Mouse (Mus musculus): ENCODE results near the gene Gpsm2. TPM values are rescaled to one million over a fixed set of nuclear protein-coding genes. Genes with fewer than 3 reads are reported as not detected.

The Gpsm2 gene
- polyA plus RNA-seq, 1 experiment, result 7.0 TPM

- TF ChIP-seq GATA1 (IDR thresholded peaks at IDR 0.05; ENCODE audit: low read length), result no peak
Measured at GRCm38 (mm10) chr3:108699786-108700185, 22.3 kb downstream of the Gpsm2 start.

GRCm38 (mm10) chr3:108698662-108699061 is 23.4 kb downstream of the Gpsm2 start:
- TF ChIP-seq GATA1 (IDR thresholded peaks at IDR 0.05; ENCODE audit: low read length), result no peak

- no peak for TF ChIP-seq GATA1 (IDR thresholded peaks at IDR 0.05; ENCODE audit: low read length)
Measured at GRCm38 (mm10) chr3:108694321-108694720, 27.8 kb downstream of the Gpsm2 start.

- no peak for TF ChIP-seq GATA1 (IDR thresholded peaks at IDR 0.05; ENCODE audit: low read length)
Measured at GRCm38 (mm10) chr3:108689979-108690378, 32.1 kb downstream of the Gpsm2 start.

GRCm38 (mm10) chr3:108689446-108689845 is 32.7 kb downstream of the Gpsm2 start:
- no peak for TF ChIP-seq GATA1 (IDR thresholded peaks at IDR 0.05; ENCODE audit: low read length)

GRCm38 (mm10) chr3:108689015-108689441 is 33.1 kb downstream of the Gpsm2 start:
- TF ChIP-seq GATA1 (IDR thresholded peaks at IDR 0.05; ENCODE audit: low read length), result no peak

GRCm38 (mm10) chr3:108685701-108686100 is 36.4 kb downstream of the Gpsm2 start:
- TF ChIP-seq GATA1 (IDR thresholded peaks at IDR 0.05; ENCODE audit: low read length), result no peak

DNA sequence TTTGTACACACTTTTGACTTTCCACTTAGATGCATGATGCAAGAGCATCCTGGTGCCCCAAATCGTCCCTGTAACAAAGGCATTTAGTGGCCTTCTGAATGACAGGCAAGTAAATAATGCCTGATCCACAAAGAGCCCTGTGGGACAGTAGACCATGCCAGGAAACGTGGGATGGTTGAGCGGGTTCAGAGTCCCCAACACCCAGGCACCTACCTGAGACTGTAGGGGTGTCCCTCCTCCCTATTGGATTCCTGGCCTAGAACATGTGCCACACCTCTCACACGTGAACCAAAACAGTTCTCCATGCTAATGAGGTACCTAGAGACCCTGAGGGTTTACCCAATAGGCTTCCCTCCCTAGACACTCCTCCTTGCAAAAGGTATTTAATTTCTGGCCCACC is 41.1 kb downstream of the Gpsm2 start:
- TF ChIP-seq GATA1 (IDR thresholded peaks at IDR 0.05; ENCODE audit: low read length), result no peak

DNA sequence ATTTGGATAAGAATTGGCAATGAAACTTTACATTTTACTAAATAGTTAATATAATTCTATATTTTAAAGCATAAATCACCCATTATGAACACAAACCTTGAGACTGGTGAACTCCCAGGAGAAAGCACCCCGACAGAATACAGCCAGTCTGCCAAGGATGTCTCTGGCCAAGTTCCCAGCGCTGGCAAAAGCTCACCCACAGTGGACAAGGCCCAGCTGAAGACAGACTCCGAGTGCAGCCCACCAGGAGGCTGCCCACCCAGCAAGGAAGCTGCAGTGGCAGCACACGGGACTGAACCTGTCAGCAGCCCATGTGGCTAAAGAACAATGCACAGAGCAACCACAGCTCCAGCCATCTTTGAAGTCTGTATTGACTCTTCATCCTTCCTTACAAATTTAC is 45.5 kb downstream of the Gpsm2 start:
- no peak for TF ChIP-seq GATA1 (IDR thresholded peaks at IDR 0.05; ENCODE audit: low read length)

GRCm38 (mm10) chr3:108660941-108661340 is 61.2 kb downstream of the Gpsm2 start:
- TF ChIP-seq GATA1 (IDR thresholded peaks at IDR 0.05; ENCODE audit: low read length), result no peak

GRCm38 (mm10) chr3:108658612-108659011 is 63.5 kb downstream of the Gpsm2 start:
- TF ChIP-seq GATA1 (IDR thresholded peaks at IDR 0.05; ENCODE audit: low read length), result no peak

DNA sequence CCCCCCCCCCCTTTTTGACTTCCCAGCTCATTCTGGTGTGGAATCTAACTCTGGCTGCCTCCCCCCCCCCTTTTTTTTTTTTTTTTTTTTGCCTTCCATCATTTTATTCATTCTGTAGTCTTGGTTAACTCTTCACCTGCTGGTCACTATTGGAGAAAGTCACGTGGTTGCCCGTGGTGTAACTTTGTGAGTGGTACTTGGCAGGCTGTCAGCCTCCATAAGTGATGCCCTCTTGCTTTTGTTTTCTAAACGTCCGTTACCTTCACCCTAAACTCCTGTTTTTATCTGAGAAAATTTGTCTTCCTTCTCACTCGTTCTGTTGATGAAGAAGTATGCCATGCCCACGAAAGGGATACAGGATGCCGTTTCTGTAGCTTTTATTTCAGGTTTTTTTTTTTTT is 66.6 kb downstream of the Gpsm2 start:
- TF ChIP-seq GATA1 (IDR thresholded peaks at IDR 0.05; ENCODE audit: low read length), result no peak

GRCm38 (mm10) chr3:108654566-108654965 is 67.5 kb downstream of the Gpsm2 start:
- no peak for TF ChIP-seq GATA1 (IDR thresholded peaks at IDR 0.05; ENCODE audit: low read length)

DNA sequence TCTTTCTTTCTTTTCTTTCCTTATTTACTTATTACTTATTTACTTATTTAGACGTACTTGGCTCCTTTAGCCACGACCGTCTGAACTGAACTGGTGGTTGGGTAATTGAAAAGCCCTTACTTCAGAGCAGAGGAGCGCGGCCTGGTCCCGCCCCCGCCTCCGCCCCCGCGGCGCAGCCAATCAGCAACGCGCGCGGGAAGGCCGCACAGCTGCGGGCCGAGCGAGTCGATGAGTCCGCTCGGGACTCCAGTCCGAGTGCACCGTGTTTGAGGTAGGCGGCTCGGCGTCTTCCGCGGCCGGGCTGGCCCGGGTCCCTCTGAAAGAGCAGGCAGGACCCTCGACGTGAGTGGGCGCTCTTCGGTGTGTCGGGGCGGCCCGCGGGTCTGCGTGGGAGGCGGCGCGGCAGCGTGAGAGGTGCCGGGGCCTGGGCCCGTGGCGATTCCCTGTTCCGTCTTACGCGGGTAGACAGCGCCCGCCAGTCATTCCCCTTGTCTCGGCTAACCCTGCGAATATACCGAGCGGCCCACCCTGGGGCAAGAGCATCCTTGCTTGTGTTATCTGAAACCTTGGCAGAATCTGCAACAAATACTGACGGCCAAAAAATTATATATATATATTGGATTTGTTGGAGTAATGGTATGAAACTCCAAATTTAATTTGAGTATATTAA is 68.3 kb downstream of the Gpsm2 start, which contains the start of gene Clcc1:
Clcc1 (plus strand) TSS at position 204 of the 670 bp plus-strand sequence.
- TF ChIP-seq GATA1 (IDR thresholded peaks at IDR 0.05; ENCODE audit: low read length), result no peak

- no peak for TF ChIP-seq GATA1 (IDR thresholded peaks at IDR 0.05; ENCODE audit: low read length)
Measured at GRCm38 (mm10) chr3:108652866-108653642, 69.1 kb downstream of the Gpsm2 start.

- no peak for TF ChIP-seq GATA1 (IDR thresholded peaks at IDR 0.05; ENCODE audit: low read length)
Measured at GRCm38 (mm10) chr3:108646036-108646435, 76.1 kb downstream of the Gpsm2 start.

- TF ChIP-seq GATA1 (IDR thresholded peaks at IDR 0.05; ENCODE audit: low read length), result no peak
Measured at GRCm38 (mm10) chr3:108644856-108645255, 77.3 kb downstream of the Gpsm2 start.

Measured in G1E-ER4 (cell line).